Mouse (Mus musculus) limb, embryonic 12.5 days (tissue): Measurements from ENCODE around the gene Dgkh. TPM values are rescaled to one million over a fixed set of nuclear protein-coding genes. Genes with fewer than 3 reads are reported as not detected.

Experiments
- ATAC-seq: fragments of 200-750 bp; cut with Nextera tagmentation; 2 replicates; pipeline ENCODE4 v1.8.0; 2017; ENCODE audit warnings: low read depth, moderate TSS enrichment; ENCODE audit not compliant: insufficient number of reproducible peaks, insufficient read depth, low FRiP score, low TSS enrichment
- H3K27ac ChIP-seq: fragments of 300-500 bp; sonication (generic); 2 replicates; pipeline ENCODE4 v1.5.1; 2016; ENCODE audit warnings: mild to moderate bottlenecking, moderate library complexity
- H3K27me3 ChIP-seq: fragments of 300-500 bp; sonication (generic); 2 replicates; pipeline ENCODE4 v1.6.1; 2016; ENCODE audit warnings: mild to moderate bottlenecking, moderate library complexity
- H3K36me3 ChIP-seq: fragments of 300-500 bp; sonication (generic); 2 replicates; pipeline ENCODE4 v1.6.1; 2016; ENCODE audit warnings: mild to moderate bottlenecking, moderate library complexity
- H3K4me1 ChIP-seq: fragments of 300-500 bp; sonication (generic); replicated peaks from 2 replicates; pipeline ENCODE4 v1.6.1; 2016
- H3K4me2 ChIP-seq: fragments of 300-500 bp; sonication (generic); 2 replicates; pipeline ENCODE4 v1.6.1; 2016; ENCODE audit warnings: mild to moderate bottlenecking, moderate library complexity
- H3K4me3 ChIP-seq: fragments of 300-500 bp; sonication (generic); replicated peaks from 2 replicates; pipeline ENCODE4 v1.5.1; 2016; ENCODE audit warnings: mild to moderate bottlenecking
- H3K9ac ChIP-seq: fragments of 300-500 bp; sonication (generic); replicated peaks from 2 replicates; pipeline ENCODE4 v1.6.1; 2016; ENCODE audit warnings: mild to moderate bottlenecking, moderate library complexity
- H3K9me3 ChIP-seq: fragments of 300-500 bp; sonication (generic); 2 replicates; pipeline ENCODE4 v1.6.1; 2016; ENCODE audit warnings: mild to moderate bottlenecking, moderate library complexity
- WGBS: fragments of 180-500 bp; shearing (Covaris S2); methylation state at CpG from one replicate; pipeline ENCODE4 v1.1.7; 2016; 5-methylcytosine and 5-hydroxymethylcytosine counted together
- polyA plus RNA-seq: library from polyadenylated mRNA; unstranded; fragments of >200 nt; fragmentation: Nextera tagmentation; extraction: Ambion mirVana; gene quantifications from 2 replicates; pipeline ENCODE4 v1.2.1, GENCODE M21; 2016

The Dgkh gene
- polyA plus RNA-seq, 1 experiment from 2014 or later = 2.6 TPM

GRCm38 (mm10) chr14:78509791-78510190, 222.8 kb downstream of the Dgkh start:
- Histone ChIP-seq H3K36me3 (peaks cover 86% of the 10 kb centered on the region), H3K4me1 (no peaks in the 10 kb centered on the region)
- WGBS = 95% methylated on average over 6 of the region's 6 CpGs

More at GRCm38 (mm10) chr14:78509791-78510190, 222.8 kb downstream of the Dgkh start:
- Histone ChIP-seq H3K4me2 (no peak overlapping the region), H3K9ac (no peak overlapping the region), H3K4me3 (no peak overlapping the region), H3K27ac (no peak overlapping the region), H3K27me3 (no peaks in the 10 kb centered on the region), H3K9me3 (no peaks in the 10 kb centered on the region)
- ATAC-seq = no peak

Other genes starting within 250 kb of the Dgkh start
- 25.6 and 27.1 TPM in 2 replicates for gene Akap11, start 196.0 kb downstream of the Dgkh start, polyA plus RNA-seq
- gene Vwa8, start 116.3 kb upstream of the Dgkh start, polyA plus RNA-seq = 11.7 TPM in 2 replicates